Mouse (Mus musculus) left cerebral cortex, postnatal 4 days (tissue): Measurements from ENCODE around the gene Actr6. TPM values are rescaled to one million over a fixed set of nuclear protein-coding genes. Genes with fewer than 3 reads are reported as not detected.
A peak's percentile ranks its signal among the peaks of the same experiment; 100 is the strongest.
"Not testable (repeated sequence)": the region's sequence is repeated elsewhere in the genome, so short reads cannot be mapped to it uniquely, and the experiment has no call there.

Experiments
- DNase-seq: peaks from one replicate; pipeline ENCODE4 v3.0.0-alpha.2; 2022
- intact Hi-C: fragments of 180-260 bp; cut with DNase I; formaldehyde crosslinking; loops from one replicate; pipeline ENCODE4 v1.15.1; 2025
- total RNA-seq, 2 experiments: library from RNA; stranded (reverse); gene quantifications; 2 replicates each; pipeline ENCODE4 v1.2.3; 2021

Gene Actr6
- total RNA-seq, 2 experiments from 2014 or later: 26.8 to 28.5 TPM

DNA sequence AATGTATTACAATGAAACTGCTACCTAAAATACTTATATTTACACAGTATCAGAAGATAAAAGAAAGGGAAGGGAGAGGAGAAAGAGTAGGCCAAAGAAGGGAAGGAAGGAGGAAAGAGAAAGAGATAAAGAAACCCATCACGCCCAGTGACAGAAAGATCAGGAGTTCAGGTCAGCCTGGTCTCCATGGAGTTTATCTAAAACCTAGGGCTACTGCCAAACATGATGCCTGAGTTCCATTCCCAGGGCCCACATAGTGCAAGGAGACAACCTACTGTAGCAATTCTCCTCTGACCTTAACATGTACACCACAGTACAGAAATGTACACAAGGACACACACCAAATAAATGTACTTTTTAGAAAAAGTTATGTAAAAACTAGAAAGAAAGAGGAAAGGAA lies 49.9 kb downstream of the Actr6 start:
- no peak for DNase-seq
- intact Hi-C loops: no loop called here

DNA sequence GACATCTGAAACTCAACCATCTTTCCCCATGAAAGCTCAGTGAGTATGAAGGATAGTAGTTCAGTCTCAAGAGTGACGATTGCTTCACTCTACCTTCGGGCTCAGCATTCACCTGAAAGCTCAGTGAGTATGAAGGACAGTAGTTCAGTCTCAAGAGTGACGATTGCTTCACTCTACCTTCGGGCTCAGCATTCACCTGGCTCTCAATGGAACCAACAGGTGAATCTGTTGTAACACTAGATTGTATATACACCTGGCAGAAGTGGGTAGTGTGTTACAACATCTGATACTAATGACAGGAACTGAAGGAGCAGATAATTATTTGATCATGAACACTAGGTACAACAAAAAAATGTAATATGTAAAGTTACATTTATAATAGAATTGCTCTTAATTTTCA lies 50.4 kb downstream of the Actr6 start:
- intact Hi-C loops: no loop called here

DNA sequence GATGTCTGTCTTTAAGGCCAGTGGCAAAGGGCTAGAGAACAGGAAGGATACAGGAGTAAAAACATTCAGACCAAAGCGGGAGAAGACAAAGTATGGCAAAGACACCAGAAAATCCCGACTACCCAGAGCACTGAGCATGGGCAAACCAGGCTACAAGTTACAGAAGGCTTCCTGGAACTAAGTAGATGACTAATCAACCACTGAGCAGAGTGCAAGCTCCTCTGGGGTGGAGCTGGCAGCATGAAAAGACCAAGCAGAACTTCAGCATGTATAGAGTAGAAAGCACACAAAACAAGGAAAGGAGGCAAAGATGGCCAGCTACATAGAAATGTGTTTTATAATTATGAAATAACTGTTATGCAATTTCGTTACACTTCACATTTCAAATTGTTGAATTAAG lies 51.6 kb downstream of the Actr6 start:
- intact Hi-C loops: no loop called here
- DNase-seq: no peak

More for the DNA sequence above, 50.4 kb downstream of the Actr6 start:
- no peak for DNase-seq

DNA sequence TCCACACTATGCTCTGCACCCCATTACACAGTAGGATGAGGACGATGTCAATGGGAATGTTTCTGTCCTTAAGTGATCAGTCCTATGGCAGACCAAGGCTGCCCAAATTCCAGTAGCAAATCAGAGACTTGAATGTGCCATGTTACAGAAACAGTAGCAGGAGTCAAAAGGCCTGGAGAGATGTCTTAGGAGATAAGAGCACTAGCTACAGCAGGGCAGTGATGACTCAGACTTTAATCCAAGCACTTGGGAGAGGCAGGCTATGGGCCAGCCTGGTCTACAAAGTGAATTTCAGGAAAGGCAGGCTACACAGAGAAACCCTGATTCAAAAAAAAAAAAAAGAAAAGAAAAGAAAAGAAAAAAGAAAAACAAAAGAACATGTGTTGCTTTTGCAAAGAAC lies 52.6 kb downstream of the Actr6 start:
- DNase-seq: no peak
- intact Hi-C loops: no loop called here

DNA sequence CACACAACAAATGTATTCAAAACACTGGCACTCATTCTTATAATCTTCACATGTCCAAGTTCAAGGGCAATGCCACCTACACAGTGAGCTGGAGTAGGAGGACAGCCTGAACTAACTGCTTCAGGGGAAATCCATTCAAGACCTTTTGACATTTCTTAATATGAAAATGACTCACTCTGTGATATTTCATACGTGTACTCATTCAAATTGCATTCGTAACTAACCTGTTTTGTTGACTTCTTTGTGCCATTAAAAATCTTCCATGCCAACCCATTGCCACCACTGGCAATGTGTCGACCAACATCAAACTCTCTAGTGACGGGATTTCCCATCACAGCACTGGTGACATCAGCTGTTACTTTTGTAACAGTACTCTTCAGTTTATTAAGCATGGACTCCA lies 54.0 kb downstream of the Actr6 start:
- DNase-seq: no peak
- intact Hi-C loops: no loop called here

DNA sequence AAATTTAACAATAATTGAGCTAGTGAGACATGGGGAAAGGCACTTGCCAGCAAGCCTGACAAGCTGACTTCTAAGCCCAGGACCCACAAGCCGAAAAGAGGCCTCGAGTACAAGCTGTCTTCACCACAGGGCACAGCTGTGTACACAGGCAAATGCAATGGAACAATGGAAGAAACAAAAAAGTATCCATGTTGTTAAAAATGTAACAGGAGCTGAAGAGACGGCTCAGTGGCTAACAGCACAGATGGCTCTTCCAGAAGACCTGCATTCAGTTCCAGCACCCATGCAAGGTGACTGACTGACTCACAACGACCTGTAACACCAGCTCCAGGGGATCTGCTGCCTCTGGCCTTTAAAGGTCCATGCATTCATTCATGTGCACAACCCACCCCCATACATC lies 55.5 kb downstream of the Actr6 start:
- intact Hi-C loops: no loop called here
- DNase-seq: peak; percentile 13

DNA sequence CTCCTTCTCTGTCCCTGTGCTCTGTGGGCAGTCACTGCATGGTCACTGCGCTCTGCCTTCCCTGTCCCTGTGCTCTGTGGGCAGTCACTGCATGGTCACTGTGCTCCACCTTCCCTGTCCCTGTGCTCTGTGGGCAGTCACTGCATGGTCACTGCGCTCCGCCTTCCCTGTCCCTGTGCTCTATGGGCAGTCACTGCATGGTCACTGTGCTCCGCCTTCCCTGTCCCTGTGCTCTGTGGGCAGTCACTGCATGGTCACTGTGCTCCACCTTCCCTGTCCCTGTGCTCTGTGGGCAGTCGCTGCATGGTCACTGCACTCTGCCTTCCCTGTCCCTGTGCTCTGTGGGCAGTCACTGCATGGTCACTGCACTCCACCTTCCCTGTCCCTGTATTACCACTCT lies 61.7 kb downstream of the Actr6 start:
- DNase-seq, intact Hi-C loops: not testable (repeated sequence)

DNA sequence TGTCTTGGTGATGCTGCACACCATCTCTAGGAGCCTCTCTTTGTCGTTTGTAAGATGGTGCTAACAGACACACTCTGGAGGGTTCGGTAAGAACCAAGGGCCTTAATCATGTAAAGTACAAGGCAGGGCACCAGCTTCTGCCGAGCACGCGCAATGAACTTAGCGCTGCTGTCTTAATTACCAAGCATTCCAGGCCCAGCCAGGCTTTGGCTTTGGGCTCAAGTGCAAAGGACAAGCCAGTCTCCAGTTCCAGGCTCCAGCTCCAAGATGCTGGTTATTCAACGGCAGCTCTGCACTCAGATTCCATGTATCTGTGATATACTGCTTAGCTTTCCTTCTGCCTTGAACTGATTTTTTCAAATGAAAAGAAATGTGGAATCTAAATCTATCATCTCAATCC lies 64.5 kb downstream of the Actr6 start:
- intact Hi-C loops: no loop called here
- no peak for DNase-seq

DNA sequence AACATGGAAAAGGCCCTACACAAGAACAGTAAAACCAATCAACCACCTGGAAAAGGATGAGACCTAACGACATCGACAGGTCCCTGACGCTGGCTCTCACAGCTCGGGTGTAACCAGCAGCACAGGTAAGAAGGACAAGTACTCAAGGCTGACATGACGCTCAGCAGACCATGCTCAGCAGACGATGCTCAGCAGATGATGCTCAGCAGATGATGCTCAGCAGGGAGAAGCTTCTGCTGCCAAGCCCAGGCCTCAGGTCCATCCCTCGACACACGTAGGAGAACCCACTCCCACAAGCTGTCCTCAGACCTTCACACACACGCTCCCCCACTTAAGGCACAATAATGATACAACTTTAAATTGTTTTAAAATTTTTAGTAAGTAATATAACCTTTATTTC lies 66.4 kb downstream of the Actr6 start:
- DNase-seq: peak; percentile 71
- intact Hi-C loops: no loop called here

DNA sequence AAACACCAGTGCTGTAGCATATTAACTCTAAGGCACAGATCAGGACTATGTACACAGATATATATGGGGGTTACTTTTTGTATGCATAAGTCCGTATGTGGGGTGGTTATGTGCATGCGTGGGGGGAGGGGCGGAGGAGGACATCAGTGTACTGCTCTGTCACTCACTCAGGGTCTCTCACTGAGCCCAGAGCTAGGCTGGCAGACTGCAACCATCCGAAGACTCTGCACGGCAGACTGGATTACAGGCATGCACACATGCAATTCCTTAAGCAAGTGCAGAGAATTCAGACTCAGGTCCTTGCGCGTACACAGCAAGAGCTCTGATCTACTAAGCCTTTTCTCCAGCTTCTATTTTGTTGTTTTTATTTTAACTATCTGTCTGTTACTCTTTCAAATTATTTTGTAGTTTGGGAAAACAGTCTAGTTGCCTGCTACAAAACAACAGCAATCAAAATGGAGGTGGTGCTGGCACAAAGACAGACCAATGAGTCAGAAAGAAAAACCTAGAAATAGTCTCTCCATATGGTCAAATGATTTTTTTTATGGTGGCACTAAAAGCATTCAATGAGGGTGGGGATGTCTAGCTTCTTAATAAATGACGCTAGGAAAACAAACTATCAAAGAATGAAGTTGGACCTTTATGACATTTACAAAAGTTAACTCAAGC lies 67.0 kb downstream of the Actr6 start:
- intact Hi-C loops: no loop called here
- DNase-seq: peak; percentile 40

Other genes with a start within 250 kb of the Actr6 start
- gene Nr1h4, start 198.7 kb downstream of the Actr6 start, total RNA-seq: under 1 TPM; 0.34 to 0.50 TPM
- gene Slc17a8, start 111.0 kb downstream of the Actr6 start, total RNA-seq: 1 to 10 TPM; 4.2 to 5.4 TPM
- 10 to 100 TPM; 46.3 to 48.2 TPM for gene Scyl2, start 46.0 kb downstream of the Actr6 start, total RNA-seq
- 10 to 100 TPM; 51.1 to 53.3 TPM for gene Uhrf1bp1l, start 12.7 kb upstream of the Actr6 start, total RNA-seq
- gene Anks1b, start 141.2 kb upstream of the Actr6 start, total RNA-seq: 100 to 1,000 TPM; 214 to 231 TPM